Mouse (Mus musculus): ENCODE results near the gene Nphp4.

Gene Nphp4

DNA sequence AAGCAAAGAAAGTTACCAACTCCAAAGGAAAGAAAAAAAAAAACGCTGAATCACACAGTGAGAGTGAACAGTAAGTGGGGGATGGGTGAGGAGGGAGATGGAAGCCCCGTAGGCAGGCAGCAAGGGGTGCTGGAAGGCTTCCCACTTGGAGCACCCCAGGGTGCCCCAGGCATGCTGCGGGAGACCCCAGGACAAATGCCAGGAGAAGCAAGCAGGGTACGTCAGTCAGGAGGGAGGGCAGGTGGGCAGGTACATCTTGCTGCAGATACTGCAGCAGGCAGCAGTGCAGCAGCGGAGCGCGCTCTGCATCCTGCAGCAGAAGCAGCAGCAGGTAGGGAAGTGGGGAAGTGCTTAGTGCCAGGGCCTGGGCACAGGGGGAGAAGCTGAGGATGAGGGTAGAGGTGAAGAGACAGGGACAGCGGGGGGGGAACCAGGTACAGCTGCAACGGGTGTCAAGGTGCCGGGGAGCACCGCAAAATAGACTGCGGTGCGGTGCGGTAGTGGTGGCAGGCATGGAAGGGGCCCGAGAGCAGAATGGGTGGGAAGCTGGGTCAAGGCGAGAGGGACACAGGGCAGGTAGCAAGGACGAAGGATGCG lies at the start of gene Nphp4:
Gene Nphp4 (plus strand): TSS at position 280 of the 597 bp plus-strand sequence.
- no peak for DNase-seq (ENCODE audit: low read depth in 1 of 2, low spot score in 2 of 2)

- no peak for DNase-seq (ENCODE audit: low read depth in 1 of 2, low spot score in 2 of 2)
These were observed 48.2 kb upstream of the Nphp4 start for GRCm38 (mm10) chr4:152428259-152428658.

- DNase-seq (ENCODE audit: low read depth in 1 of 2, low spot score in 2 of 2) = no peak
These were observed 44.2 kb upstream of the Nphp4 start for GRCm38 (mm10) chr4:152432308-152432707.

DNA sequence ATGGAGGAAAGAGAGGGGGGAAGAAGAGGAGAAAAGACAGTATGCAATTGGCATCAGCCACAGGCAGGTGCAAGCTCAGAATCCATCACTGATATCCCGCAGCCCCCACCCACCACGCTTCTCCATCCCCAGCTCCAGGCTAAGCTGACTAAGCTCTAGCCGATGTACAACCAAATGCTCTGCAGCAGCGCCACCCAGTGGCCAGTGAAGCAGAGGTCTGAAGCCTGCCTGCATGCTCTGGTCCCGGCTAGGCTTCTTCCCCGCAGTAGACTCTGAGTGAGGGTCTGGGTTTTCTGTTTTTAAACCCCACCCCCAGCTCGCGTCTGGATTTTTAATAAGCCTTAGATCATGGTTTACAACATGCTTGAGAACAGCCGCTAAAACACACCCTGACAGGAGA lies 41.7 kb upstream of the Nphp4 start:
- DNase-seq (ENCODE audit: low read depth in 1 of 2, low spot score in 2 of 2) = peak in 1 of 2 experiments; percentile 34

GRCm38 (mm10) chr4:152435255-152435654 lies 41.3 kb upstream of the Nphp4 start:
- no peak for DNase-seq (ENCODE audit: low read depth in 1 of 2, low spot score in 2 of 2)

- DNase-seq (ENCODE audit: low read depth in 1 of 2, low spot score in 2 of 2) = no peak
These were observed 35.6 kb upstream of the Nphp4 start for GRCm38 (mm10) chr4:152440882-152441281.

DNA sequence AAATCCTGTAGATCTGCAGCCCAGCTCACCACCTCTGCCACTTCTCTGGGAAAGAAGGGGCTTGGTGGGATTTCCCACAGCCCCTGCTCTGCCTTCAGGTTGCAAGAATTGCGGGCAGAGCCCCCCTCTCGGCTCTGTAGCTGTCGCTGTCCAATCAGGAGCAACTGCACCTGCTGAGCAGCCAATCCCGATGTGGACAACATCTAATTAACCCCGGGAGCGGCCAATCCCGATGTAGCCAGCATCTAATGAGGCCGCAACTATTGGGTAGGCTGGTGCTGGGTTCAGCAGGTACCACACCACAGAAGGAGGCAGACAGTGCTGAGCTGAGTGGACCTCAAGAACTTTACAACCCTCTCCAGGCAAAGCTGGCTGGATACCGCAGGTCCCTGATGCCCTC lies 35.0 kb upstream of the Nphp4 start:
- no peak for DNase-seq (ENCODE audit: low read depth in 1 of 2, low spot score in 2 of 2)

DNA sequence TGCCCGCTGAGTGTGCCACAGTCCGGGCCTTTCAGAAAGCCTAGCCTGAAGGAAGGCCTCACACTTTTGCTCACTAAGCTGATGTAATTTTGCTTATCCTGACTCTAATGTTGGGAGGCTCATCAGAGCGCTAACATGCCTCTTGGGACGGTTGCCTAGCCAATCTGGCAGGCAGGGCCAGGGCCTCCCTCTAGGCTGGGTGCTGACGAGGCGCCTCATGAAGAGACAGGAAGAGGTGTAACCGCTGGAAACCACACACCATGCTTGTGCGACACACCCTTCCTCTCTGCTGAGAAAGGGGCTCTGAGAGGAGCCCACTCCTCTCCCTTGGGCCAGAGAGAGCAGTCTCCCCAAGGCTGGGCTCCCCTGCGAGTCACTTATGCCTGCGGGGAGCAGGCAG lies 30.3 kb upstream of the Nphp4 start:
- DNase-seq (ENCODE audit: low read depth in 1 of 2, low spot score in 2 of 2) = peak in 1 of 2 experiments; percentile 17

GRCm38 (mm10) chr4:152447731-152448665 lies 28.5 kb upstream of the Nphp4 start:
- DNase-seq (ENCODE audit: low read depth in 1 of 2, low spot score in 2 of 2) = no peak

DNA sequence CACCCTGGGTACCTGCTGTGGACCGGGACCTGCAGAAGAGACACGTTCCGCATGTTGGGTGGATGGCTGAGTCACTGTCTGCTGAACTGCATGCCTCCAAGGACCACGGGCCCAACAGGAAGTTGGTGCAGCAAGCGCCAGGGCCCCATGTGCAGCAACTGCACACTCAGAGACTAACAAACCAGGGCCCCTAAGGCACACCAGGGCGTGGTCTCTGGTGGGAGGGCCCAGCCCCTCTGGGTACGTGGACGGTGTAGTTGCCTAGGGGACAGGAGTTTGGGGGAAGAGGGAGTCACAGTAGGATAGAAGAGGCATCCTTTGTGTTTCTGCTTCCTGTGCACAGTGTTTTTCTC lies 27.9 kb upstream of the Nphp4 start:
- DNase-seq (ENCODE audit: low read depth in 1 of 2, low spot score in 2 of 2) = peak; percentile 50 to 52

DNA sequence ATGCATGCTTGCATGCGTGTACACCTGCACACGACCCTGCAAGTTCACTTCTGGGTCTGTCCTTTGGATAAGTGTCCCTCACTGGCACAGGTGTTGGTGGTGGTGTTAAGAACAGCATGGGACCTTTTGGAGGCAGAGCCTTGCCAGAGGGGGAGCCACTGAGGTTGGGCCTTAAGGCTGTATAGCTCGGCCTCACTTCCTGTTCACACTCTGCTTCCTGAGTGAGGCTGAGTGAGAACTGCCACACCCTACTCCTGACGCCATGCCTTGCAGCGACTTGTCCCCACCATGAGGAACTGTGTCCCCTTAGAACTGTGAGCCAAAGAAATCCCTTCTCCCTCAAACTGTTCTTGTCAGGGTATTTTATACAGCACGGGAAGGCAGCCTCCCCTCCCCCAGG lies 25.1 kb upstream of the Nphp4 start:
- DNase-seq (ENCODE audit: low read depth in 1 of 2, low spot score in 2 of 2) = no peak

GRCm38 (mm10) chr4:152453079-152453478 lies 23.4 kb upstream of the Nphp4 start:
- DNase-seq (ENCODE audit: low read depth in 1 of 2, low spot score in 2 of 2) = no peak

- no peak for DNase-seq (ENCODE audit: low read depth in 1 of 2, low spot score in 2 of 2)
These were observed 22.4 kb upstream of the Nphp4 start for GRCm38 (mm10) chr4:152454153-152454552.

GRCm38 (mm10) chr4:152456609-152457008 lies 19.9 kb upstream of the Nphp4 start:
- DNase-seq (ENCODE audit: low read depth in 1 of 2, low spot score in 2 of 2) = no peak

DNA sequence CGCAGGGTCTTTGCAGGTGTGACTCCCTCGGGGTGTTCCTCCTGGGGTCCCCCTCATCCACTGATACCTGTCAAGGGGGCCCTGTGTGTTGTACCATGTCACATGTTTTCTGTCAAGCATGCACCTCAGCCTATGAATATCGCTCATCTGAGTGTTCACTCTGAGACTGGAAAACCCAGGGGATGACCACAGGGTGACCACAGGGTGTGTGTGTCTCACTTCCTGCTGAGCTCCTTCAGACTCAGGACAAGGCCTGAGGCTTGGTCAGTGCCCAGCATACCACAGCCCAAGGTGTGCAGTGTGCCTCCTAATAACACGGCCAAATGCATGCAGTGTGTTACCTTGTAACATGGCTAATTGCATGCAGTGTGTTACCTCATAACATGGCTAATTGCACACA lies 18.8 kb upstream of the Nphp4 start:
- no peak for DNase-seq (ENCODE audit: low read depth in 1 of 2, low spot score in 2 of 2)

- DNase-seq (ENCODE audit: low read depth in 1 of 2, low spot score in 2 of 2) = no peak
These were observed 14.0 kb upstream of the Nphp4 start for GRCm38 (mm10) chr4:152462516-152462915.

DNA sequence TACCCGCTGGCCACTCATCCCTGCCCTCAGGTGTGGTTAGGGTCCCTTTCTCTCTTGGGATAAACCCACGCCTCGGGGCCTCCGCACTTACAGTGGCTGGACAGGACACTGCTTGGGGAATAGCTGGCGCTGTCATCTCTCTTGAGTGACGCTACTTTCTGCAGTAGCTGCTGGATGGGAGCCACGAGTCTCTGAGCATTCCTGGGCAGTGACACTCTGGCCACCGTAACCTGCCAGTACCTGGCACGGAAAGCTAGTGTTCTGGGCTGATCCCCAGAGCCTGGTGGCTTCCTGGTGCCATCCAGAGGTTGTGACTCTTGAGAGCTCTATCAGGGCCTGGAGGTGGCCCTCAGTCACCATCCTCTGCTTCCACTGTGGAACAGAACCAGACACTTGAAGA lies 13.4 kb upstream of the Nphp4 start:
- DNase-seq (ENCODE audit: low read depth in 1 of 2, low spot score in 2 of 2) = no peak

GRCm38 (mm10) chr4:152465116-152465515 lies 11.4 kb upstream of the Nphp4 start:
- DNase-seq (ENCODE audit: low read depth in 1 of 2, low spot score in 2 of 2) = no peak

DNA sequence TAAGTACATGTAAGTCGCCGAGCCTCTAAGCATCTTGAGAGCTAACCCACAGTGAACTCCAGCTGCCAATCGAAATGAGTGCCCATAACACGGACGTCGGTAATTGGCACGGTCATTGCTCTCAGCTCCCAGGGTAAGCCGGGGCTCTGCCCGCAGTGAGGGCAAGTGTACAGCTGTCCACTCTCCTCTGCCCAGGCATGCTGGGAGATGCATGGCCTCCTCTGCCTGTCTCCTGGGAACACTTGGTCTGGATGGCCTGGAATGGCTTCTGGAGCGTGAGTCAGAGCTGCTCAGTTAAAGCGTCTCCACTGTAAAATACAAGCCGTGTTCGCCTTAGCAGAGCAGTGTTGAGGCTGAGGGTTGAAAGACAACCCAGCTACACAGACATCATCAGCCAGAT lies 9.9 kb upstream of the Nphp4 start:
- no peak for DNase-seq (ENCODE audit: low read depth in 1 of 2, low spot score in 2 of 2)

- DNase-seq (ENCODE audit: low read depth in 1 of 2, low spot score in 2 of 2) = no peak
These were observed 8.6 kb upstream of the Nphp4 start for GRCm38 (mm10) chr4:152467951-152468350.

DNA sequence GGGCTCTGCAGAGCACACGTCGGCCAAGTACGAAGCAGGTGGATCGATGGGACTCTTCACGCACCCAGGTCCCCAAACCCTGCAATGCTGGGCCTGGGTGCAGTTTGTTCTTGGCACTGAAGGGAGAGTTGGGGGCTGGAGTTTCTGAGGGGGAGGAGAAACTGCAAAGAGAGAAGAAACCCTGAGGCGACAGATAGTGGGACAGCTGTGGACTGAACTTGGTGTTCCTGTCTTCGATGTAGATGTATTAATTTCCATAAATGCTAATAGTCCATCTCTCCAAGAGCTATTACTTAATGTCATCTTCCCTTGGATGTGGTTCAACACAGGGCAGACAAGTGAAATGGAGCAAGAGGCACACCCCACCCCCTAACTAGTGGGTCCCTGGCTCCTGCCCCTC lies 565 bp upstream of the Nphp4 start:
- no peak for DNase-seq (ENCODE audit: low read depth in 1 of 2, low spot score in 2 of 2)

DNA sequence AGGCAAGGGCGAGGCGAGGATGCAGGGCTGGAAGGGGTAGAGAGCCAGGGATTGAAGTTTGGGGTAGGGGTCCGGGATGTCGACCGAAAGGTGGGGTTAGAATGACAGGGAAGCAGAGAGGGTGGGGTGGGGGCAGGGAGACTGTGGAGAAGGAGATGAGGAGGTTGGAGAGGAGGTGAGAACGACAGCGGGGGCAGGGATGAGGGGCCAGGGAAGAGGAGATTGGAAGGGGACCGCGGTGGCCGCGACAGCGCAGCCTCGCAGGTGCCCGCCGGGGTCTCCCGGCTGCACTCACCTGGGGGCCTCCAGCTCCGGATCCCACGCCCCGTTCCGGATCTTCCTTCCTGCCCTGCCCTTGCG lies 580 bp downstream of the Nphp4 start:
- DNase-seq (ENCODE audit: low read depth in 1 of 2, low spot score in 2 of 2) = no peak
